Mouse (Mus musculus) gastrocnemius, postnatal 25 days (tissue): ENCODE data around the gene Gm20388. TPM values are rescaled to one million over a fixed set of nuclear protein-coding genes. Genes with fewer than 3 reads are reported as not detected.
"Not testable (repeated sequence)": the region's sequence is repeated elsewhere in the genome, so short reads cannot be mapped to it uniquely, and the experiment has no call there.

ENCODE experiments used
- DNase-seq: peaks from one replicate; pipeline ENCODE4 v3.0.0; 2022
- total RNA-seq, 2 experiments: library from RNA; stranded (reverse); gene quantifications; 1 replicate in 1 of 2; 2 replicates in 1 of 2; pipeline ENCODE4 v1.2.3; 2021

The Gm20388 gene
- total RNA-seq, 2 experiments from 2014 or later, result 6.7 TPM; not detected in 1

- DNase-seq, result no peak
These were observed 4001.6 kb downstream of the Gm20388 start for GRCm38 (mm10) chr8:123912265-123912664.

- no peak for DNase-seq
These were observed 4004.0 kb downstream of the Gm20388 start for GRCm38 (mm10) chr8:123914635-123915034.

- DNase-seq, result peak; percentile 78
These were observed 4014.1 kb downstream of the Gm20388 start for GRCm38 (mm10) chr8:123924719-123925118.

- peak; percentile 57 for DNase-seq
These were observed 4015.0 kb downstream of the Gm20388 start for GRCm38 (mm10) chr8:123925671-123926070.

GRCm38 (mm10) chr8:123929026-123929425 is 4018.4 kb downstream of the Gm20388 start:
- DNase-seq, result no peak

- peak; percentile 98 for DNase-seq
These were observed 4038.5 kb downstream of the Gm20388 start, which contains the start of gene Nup133 for GRCm38 (mm10) chr8:123948942-123949685. Gene Nup133 (minus strand): TSS chr8:123949265.

- no peak for DNase-seq
These were observed 4039.0 kb downstream of the Gm20388 start for GRCm38 (mm10) chr8:123949686-123949986.

GRCm38 (mm10) chr8:123950077-123950802 is 4039.6 kb downstream of the Gm20388 start:
- DNase-seq, result peak; percentile 22

- DNase-seq, result no peak
These were observed 4043.0 kb downstream of the Gm20388 start for GRCm38 (mm10) chr8:123953686-123954085.

GRCm38 (mm10) chr8:123954246-123954645 is 4043.6 kb downstream of the Gm20388 start:
- no peak for DNase-seq

GRCm38 (mm10) chr8:123958130-123958529 is 4047.5 kb downstream of the Gm20388 start:
- DNase-seq, result no peak

GRCm38 (mm10) chr8:123959473-123959872 is 4048.8 kb downstream of the Gm20388 start:
- no peak for DNase-seq

- no peak for DNase-seq
These were observed 4049.4 kb downstream of the Gm20388 start for GRCm38 (mm10) chr8:123960056-123960455.

GRCm38 (mm10) chr8:123960556-123960955 is 4049.9 kb downstream of the Gm20388 start:
- not testable (repeated sequence) for DNase-seq

- DNase-seq, result no peak
These were observed 4050.7 kb downstream of the Gm20388 start for GRCm38 (mm10) chr8:123961371-123961770.

- no peak for DNase-seq
These were observed 4056.3 kb downstream of the Gm20388 start for GRCm38 (mm10) chr8:123966896-123967295.

GRCm38 (mm10) chr8:123973495-123973894 is 4062.9 kb downstream of the Gm20388 start:
- no peak for DNase-seq

GRCm38 (mm10) chr8:123977499-123977898 is 4066.9 kb downstream of the Gm20388 start:
- no peak for DNase-seq

- DNase-seq, result no peak
These were observed 4067.7 kb downstream of the Gm20388 start for GRCm38 (mm10) chr8:123978166-123978838.

GRCm38 (mm10) chr8:123978926-123979325 is 4068.3 kb downstream of the Gm20388 start:
- no peak for DNase-seq

- no peak for DNase-seq
These were observed 4069.6 kb downstream of the Gm20388 start for GRCm38 (mm10) chr8:123980239-123980638.

GRCm38 (mm10) chr8:123981674-123982073 is 4071.0 kb downstream of the Gm20388 start:
- DNase-seq, result no peak

- DNase-seq, result peak; percentile 19
These were observed 4071.7 kb downstream of the Gm20388 start for GRCm38 (mm10) chr8:123982291-123982793.
